Mouse (Mus musculus) adrenal gland, postnatal 36 days (tissue): ENCODE results near the gene Rpl10a. TPM values are rescaled to one million over a fixed set of nuclear protein-coding genes. Genes with fewer than 3 reads are reported as not detected.

ENCODE experiments used
- DNase-seq, 2 experiments: peaks; one replicate each; pipeline ENCODE4 v3.0.0; 2021; ENCODE audit warnings: mixed read lengths in 1 of 2
- total RNA-seq, 2 experiments: library from RNA; stranded (reverse); gene quantifications; 2 replicates each; pipeline ENCODE4 v1.2.3; 2021

The Rpl10a gene
- total RNA-seq, 2 experiments from 2014 or later: 847 to 904 TPM

- no peak for DNase-seq
Measured at GRCm38 (mm10) chr17:28331241-28332112, 3.2 kb downstream of the Rpl10a start.

DNA sequence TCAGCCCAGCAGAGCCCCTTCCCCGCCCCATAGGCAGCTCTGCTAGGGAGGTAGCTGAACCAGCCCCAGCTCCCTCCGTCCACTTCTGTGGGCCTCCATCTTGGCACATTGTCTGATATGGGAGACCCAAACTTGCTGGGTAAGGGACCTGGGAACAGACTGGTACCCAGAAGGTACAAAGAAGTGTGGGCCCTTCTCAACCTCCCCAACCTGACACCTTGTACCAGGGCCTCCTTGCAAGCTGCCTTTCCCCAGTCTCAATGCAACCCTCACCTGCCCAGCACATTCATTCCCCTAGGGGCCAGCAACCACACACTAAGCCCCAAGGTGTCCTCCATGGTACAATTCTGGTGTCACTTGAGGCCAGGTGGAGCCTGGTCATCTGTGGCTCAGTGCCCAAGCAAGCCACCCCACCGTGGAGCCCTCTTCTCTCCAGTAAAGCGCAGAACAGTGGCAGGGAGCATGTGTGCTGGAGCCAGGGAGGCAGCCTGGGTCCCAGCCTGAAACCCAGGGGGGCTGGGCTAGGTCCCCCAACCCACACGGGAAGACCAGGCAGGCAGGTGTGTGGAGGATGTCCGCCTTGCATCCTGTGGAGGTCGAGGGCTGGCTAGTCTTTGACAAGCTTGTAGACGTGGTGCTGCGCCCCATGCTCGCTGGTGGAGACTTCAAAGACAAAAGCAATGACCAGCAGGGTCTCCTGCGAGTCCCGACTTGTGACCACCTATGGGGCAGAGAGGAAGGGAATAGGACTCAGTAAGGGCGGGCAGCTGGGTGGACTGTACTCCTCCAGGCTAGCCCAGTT is 4.0 kb downstream of the Rpl10a start:
- no peak for DNase-seq

DNA sequence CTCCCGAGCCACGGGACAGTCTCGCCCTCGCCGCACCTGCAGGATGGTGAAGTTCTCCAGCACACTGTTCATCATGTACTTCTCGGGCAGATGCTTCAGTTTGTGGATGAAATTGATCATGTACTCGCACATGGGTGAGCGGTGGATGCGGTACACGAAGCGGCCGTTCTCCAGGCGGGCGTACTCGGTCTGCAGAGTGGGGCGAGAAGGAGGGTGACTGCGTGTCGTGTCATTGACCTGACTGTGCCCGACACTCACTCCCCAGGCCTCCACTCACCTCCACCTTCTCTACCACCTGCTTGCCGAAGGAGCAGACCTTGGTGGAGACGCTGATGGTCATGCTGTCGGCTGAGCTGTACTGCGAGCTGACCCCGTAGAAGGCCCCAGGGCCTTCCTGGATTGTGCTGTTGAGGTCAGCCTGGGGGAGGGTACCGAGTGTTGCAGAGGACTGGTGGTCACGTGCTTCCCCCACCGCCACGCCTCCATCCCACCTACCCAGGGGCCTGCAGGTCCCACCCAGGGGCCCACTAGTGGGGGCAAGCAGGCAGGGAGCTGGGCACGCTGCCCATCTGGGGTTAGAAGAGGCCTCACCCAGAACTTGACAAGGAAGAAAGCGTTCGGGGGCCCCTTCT is 4.8 kb downstream of the Rpl10a start:
- DNase-seq: no peak

DNA sequence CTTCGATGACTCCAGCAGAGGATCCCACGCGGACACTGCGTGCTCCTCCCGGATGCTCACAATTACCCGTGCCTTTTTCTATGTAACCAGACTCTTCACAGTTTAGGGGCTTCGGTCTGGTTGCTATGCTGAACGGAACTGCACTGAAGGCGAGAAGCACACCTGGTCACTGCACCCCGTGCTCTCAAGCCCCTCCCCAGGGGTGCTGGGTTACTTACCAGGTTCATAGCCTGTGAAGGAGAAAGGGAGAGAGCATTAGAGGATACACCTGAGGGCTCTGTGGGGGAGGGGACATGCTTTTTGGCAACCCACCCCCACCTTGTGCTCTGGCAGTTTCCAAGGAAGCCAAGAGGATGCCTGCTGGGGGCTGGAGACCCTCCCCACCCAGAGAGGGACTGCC is 7.0 kb downstream of the Rpl10a start:
- DNase-seq: no peak

DNA sequence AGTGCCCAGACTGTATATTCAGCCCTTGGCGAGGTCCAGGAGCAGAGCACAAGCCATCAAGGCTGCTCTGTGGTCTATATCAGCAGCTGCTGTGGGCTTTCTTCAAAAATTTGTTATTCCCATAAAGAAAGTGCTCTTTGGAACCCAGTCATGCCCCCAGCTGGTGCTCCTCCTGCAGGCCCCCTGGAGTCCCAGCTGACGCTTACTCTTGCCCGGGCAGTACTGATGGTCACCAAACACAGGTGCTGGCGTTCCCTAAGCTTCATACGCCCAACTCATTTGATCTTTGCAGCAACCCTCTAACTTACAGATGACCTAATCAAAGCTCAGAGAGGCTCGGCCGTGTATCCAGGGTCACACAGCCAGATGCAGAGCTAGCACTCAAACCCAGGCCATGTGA is 9.3 kb downstream of the Rpl10a start:
- DNase-seq: no peak

GRCm38 (mm10) chr17:28340578-28340977 is 12.3 kb downstream of the Rpl10a start:
- DNase-seq: no peak

GRCm38 (mm10) chr17:28341091-28341490 is 12.8 kb downstream of the Rpl10a start:
- DNase-seq: peak; percentile 78 to 87

DNA sequence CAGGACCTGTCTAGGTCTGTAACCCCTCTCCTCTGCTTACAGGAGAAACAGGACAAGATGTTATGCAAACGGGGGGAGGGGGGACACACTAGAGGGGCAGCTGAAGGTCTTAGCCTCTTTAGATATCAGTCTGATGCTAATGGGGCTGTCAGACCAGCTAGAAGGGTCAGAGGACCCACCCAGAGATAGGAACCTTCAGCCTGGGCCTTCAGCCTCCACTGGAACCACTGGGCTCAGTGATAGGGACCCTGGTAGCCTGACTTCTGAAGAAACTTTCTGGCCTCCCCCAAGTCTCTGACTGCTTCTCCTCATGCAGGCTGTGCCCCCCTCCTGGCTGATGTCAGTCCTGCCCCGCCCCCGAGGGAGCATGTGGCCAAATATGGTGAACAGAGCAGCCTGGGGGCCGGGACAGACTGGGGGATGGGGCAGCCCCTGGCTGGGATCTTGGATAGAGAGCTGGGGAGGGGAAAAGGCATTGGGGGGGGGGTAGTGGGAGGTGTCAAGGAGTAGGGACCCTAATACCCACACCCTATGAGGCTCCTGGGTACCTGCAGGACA is 15.9 kb downstream of the Rpl10a start:
- DNase-seq: no peak

DNA sequence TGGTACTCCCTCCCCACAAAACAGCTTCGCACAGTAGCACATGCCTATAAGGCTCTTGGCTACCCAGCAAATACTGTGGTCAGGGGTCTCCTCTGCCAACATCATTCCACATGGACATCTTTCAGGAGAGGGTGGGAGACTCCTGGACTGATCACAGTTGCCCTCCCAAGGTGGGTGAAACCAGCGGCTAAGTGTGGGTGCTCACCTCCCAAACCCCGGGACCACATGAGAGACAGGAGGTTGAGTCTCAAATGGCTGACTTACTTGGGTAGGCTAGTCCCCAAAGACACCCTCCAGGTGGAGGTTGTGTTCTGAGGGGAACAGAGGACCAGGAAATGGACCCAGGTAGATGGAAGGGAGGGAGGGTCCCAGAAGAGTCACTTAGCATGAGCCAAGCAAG is 16.4 kb downstream of the Rpl10a start:
- DNase-seq: no peak

GRCm38 (mm10) chr17:28345271-28345721 is 17.0 kb downstream of the Rpl10a start:
- DNase-seq: no peak

- no peak for DNase-seq
Measured at GRCm38 (mm10) chr17:28345882-28346281, 17.6 kb downstream of the Rpl10a start.

GRCm38 (mm10) chr17:28347327-28347726 is 19.1 kb downstream of the Rpl10a start:
- no peak for DNase-seq

- no peak for DNase-seq
Measured at GRCm38 (mm10) chr17:28348211-28348610, 19.9 kb downstream of the Rpl10a start.

- no peak for DNase-seq
Measured at GRCm38 (mm10) chr17:28349264-28349880, 21.1 kb downstream of the Rpl10a start.

- peak; percentile 66 to 73 for DNase-seq
Measured at GRCm38 (mm10) chr17:28349901-28350465, 21.7 kb downstream of the Rpl10a start.

- peak; percentile 84 to 88 for DNase-seq
Measured at GRCm38 (mm10) chr17:28350466-28351352, 22.4 kb downstream of the Rpl10a start, which contains the start of gene Tead3. Gene Tead3, minus strand, starts transcription at chr17:28350817.

- no peak for DNase-seq
Measured at GRCm38 (mm10) chr17:28351353-28351890, 23.2 kb downstream of the Rpl10a start.

DNA sequence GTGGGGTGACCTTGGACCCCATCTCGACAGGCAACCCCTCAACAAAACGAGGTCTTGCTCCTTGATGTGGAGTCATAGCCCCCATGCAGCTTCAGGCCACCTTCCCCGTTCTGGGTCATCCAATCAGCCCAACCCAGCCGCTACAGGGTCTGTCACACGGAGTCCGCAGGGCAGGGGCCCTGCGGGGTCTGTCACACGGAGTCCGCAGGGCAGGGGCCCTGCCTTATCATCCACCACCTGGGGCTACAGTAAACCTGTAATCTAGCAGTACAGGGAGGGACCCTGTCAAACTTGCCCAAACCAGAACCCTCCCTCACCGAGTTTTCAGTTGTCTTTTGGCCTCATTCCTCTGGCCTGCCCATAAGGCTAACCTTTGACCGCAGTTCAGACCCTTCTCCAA is 23.7 kb downstream of the Rpl10a start:
- DNase-seq: no peak

DNA sequence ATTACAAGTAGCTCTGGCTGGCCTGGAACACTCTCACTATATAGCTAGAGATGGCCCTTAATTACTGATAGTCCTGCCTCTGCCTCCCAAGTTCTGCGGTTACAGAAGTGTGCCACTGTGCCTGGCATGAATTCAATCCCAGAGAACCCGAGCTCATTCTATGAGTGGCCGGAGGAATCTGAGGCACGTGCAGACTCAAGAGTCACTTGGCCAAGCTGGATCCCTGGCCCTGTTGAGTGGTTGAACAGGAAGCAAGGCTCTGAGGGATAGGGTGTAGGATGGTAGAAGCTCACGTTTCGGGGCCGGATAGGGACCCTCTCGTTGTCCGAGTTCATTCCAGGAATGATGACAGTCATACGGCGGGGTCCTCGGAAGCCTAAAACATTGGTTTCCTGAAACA is 27.6 kb downstream of the Rpl10a start:
- no peak for DNase-seq
